Mouse (Mus musculus) ovary, postnatal 10 days (tissue): ENCODE data around the gene Pde4dip.

Experiments
- DNase-seq: peaks from one replicate; pipeline ENCODE4 v3.0.0; 2022; ENCODE audit warnings: low spot score

The Pde4dip gene

DNA sequence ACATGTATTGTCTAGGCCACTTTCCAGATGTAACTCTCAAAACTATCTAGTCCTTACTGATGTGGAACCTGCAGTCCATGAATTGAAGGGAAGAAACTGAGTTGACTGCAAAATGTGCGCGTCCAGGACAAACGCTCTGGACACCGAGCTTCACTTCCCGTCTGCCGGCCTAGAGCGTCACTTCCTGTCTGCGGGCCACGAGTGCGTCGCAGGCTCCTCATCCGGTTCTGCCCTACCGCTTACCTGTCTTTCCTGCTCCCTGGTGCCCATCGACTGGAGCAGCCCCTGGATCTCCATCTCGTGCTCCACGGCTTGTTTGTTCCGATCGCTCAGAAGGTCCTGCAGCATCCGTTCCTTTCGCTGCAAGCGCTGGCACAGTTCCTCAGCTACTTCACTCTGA lies 136.9 kb downstream of the Pde4dip start:
- DNase-seq = no peak

DNA sequence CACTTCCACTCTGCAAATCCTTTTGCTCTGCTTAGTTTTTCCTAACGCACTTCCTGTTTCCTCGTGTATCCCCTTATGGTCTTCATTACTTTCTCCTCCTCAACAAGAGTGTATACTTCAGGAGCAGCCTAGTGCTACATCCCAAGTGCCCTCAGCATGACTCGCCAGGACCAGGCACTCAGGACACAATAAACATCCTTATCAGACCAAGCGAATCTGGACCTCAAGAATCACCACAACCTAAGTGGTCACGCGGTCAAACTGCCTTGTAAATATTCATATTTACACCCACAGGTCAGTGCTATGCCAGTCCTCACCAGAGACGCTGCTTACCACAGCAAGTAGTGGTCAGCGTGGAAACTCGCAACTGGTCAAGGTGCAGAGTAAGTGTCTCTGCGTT lies 139.7 kb downstream of the Pde4dip start:
- DNase-seq = no peak

DNA sequence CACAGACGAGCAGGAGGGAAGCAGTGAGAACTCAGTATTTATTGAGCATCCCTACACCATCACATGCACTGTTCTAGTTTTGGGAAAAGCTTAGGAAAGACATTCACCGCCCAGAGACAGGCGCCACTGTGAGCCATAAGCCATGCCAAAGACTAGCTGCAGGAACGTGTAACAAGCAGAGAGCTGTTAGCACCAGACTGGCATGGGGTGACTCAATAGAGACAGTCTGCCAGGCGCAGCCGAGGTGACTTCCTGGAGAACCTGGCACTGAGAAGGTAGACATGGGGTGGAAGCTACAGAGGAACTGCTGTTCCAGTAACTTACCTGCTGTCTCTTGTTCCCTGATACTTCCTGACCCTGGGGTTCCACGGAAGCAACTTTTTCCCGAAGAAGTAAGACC lies 145.7 kb downstream of the Pde4dip start:
- no peak for DNase-seq

DNA sequence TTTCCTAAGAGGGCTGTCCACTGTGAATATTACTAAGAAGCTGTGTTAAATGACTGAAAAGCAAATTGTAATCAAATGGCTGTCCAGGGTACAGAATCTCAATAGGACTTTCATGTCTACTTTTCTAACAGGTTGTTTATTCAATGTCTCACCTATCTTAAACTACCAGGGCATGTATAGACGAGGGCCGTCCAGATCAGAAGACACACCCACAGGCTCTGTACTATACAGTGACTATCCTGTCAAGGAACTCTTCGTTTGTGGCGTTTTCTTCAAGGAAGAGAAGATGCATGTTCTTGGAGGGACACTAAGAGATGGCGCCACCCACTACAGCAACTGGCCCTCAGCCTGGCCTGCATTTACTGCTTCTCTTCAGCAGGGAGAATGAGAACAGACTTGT lies 152.9 kb downstream of the Pde4dip start:
- DNase-seq = no peak

DNA sequence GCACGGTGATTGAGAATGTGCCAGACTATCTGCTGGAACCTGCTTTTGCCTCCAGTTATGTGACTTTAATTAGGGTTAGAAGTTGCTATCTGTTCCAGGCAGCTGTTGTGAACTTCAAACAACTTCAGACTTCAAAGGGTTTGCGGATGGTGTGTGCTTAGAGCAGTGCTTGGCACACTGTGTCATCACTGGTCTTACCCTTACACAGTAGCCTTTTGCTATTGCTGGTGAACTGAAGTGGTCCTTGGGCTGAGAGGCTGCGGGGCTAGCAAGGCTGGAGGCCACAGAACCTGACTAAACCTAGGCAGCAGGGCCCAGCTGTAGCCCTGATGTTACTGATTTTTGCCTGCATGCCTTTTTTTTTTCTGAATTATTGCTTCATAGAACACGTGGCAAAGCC lies 154.2 kb downstream of the Pde4dip start:
- no peak for DNase-seq

DNA sequence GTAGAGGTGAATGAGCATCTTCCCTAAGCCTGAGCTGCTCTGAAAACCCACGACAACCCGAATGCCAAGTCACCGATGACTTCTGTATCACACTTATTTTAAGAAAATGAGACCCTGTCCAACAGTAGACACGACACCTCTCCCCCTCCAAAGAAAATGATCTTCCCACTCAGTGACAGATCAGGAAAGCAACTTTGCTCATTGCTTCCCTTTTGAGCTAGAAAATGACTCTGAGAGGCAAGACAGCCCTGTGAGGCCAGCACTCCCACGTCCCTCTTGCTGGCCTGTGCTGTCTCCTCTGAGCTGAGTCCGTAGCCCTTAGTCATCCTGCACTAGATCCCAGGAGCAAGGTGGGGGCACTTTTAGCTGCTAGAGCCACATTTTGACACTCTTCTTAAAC lies 155.9 kb downstream of the Pde4dip start:
- DNase-seq = no peak

DNA sequence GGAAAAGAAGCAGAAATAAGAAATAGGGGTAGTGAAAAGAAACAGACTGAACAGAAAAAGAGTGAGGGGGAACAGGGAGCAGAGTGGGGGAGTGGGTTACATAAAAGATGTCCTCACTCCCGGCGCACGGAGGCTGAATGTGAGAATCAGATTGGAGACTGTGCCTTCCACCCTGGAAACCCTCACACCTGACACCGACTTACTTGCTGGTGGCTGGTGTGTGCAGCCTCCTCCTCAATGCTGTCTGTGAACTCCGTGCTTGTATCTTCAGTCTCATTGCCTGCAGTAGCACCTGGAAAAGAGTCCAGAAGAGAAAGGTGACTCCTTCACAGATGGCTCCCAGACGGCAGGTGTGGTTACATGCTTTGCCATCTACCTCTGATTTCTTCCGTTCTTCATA lies 157.9 kb downstream of the Pde4dip start:
- DNase-seq = no peak

DNA sequence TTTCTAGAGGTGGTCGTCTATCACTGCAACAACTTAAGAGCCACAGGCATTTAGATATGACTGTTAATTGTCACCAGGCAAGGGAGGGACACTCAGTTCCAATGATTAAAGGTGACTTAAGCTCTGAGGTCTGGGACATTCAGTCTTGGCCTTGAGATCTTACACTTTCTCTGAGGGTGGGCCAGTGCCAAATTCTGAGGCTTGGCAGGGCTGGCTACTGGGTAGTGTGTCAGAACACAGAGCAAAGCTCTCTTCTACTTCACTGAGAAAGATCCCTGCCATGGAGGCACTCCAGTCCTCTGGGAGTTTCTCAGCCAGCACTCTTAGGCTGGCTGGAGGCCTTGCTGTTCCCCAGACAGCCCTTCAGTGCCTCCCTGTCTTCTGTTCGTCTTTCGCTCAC lies 158.4 kb downstream of the Pde4dip start:
- DNase-seq = no peak

DNA sequence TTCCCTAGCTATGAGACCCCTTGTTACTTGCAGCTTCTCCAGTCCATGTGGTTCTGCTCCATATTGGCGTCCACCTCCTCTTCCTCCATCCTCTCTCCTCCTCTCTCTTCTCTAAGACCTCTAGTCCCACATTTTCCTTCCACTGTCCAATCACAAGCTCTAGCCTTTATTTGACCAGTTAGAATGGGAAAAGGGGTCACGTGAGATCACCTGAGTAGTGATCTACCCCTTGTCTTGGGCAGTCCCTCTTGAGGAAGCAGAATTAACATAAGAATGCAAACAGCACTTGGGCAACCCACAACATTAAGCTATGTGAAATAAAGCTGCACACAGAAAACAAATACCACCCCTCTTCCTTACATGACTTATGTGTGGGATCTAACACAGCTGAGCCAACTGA lies 160.7 kb downstream of the Pde4dip start:
- no peak for DNase-seq

DNA sequence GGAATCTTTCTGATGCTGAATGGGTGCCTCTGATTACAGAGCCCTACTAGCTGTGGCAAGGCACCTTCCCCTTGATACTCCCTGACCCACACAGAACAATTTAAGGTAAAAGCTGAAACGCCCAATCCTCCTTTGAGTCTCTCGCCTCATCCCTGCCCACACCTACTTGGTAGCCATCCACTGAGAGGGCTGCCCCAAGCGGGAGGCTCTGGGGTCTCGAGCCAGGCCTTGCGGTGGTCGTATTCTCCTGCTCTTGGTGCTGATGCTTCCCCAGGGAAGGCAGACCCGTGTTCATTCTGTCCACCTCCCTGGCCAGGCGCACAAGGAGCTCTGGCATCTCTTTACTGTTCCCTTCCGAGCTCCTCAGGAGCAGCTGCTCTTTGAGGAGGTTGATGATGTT lies 169.4 kb downstream of the Pde4dip start:
- DNase-seq = no peak

DNA sequence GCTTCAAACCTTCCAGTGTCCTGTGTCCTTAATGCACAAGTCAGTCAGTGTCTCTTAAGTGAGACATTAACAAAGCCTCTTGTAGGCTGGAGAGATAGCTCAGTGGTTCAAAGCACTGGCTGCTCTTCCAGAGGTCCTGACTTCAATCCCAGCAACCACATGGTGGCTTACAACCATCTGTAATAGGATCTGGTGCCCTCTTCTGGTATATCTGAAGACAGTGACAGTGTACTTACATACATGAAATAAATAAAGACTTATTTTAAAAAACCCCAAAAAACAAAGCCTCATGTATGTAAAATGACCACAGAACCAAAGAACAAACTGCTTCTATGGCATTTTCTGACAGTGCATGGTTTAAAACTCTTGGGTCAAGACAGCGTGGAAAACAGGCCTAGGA lies 172.6 kb downstream of the Pde4dip start:
- no peak for DNase-seq

DNA sequence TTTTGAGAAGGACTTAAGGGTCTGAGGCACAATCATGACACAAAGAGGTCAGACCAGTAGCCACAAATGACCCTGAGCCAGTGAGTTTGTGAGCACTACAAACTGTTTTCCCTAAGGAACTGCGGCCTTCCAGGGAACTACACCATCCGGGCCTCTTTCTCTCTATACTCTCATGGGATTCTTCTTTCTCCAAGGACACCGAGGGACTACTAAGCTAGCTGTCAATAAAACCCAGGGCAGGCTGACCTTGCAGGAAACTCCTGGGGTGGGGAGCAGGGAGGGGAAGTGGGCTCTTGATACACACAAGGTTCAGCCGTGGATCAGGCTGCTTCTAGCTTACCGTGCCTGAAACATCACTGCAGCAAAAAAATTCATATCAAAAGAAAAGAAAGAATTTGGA lies 177.6 kb downstream of the Pde4dip start:
- DNase-seq = no peak

DNA sequence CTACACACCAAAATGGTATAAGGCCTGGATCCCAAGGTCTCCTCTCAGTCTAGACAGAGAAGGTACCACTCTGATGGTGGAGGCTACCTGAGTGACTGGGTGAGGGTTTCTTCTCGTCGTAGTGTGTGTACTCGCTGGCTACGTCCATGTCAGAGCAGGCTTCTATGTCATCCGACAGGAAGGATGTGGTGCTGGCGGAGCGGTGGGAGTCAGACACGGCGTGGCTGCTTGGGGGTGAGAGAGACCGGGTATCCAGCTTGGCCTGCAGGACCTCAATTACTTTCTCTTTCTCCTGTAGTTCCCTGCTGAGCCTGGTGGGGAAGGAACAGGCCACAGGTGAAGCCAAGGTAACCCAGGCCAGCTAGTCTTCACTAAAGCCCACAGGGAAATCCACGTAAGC lies 178.4 kb downstream of the Pde4dip start:
- DNase-seq = no peak

DNA sequence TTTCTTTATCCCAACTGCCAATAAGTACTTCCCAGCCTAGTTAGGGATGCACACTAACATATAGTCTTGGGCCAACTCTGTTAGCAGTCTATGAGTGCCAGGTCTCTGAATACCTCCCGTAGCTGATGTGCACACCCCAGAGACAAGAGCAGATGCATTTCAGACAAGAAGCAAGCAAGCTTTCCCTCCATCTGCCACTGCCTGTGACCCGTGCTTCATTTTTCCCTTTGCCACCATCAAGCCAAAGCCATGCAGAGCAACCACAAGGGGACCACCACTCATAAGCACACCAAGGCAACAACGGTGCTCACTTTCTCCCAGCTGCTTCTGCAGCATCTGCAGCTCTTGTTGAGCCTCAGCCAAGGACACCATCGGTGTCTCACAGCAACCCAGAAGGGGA lies 181.9 kb downstream of the Pde4dip start:
- no peak for DNase-seq

DNA sequence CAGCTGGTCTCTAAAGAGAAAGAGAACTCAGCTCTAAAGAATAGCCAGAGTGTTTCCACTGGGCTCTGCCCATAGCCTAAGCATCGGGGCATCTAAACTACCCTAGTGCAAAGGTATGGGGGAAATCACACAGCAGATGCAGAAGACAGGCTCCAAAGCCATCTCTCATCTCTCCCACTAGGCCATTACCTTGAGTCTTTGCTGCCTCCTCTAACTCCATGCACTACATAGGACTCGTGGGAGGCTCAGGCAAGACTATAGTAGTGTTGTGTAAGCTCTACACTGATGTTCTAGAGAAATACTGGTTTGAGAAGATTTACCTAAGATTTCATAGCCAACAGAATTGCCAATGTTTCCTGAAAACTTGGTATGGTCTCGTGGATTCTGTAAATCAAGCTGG lies 183.0 kb downstream of the Pde4dip start:
- DNase-seq = no peak

DNA sequence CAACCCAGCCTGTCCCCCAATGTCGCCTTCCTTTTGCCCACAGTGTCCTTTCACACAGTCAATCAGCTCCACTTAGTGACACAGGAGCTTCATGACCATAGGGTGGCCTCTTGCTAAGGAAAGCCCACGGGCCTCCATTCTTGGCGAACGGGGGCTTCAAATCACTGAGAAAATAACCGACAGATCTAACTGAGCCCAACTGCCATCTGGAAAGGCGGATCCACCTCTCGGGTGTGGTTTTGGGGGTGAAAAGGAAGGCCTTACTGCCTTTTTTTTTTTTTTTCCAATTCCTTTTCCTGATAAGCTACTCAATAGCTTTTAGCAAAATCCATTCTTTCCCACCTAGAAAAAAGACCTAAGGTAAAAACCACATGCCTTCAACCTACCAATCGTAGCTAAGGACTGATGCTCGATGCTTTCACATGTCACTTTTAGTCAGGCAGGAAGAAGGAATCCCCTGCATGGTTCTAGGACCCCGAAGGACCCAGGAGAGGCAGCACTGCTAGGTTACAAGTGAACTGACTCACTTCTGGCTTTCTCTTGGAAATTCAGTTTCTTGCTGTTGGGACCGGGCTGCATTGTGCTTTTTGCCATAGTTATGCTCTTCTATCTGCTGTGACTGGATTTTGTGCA lies 185.9 kb downstream of the Pde4dip start:
- DNase-seq = no peak

DNA sequence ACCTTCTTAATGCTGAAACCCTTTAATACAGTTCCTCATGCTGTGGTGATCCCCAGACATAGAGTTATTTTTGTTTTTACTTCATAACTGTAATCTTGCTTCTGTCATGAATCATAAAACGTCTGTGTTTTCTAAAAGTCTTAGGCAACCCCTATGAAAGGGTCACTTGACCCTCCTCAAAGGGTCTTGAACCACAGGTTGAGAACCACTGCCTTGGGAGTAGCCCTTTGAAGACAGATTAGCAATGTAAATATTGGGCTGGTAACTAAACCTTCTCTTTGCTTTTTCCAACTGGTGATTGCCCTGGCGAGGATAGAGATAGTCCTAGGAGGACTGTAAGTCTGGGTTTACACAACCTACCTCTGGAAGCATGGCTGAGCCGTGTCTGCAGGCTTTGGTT lies 187.3 kb downstream of the Pde4dip start:
- no peak for DNase-seq

DNA sequence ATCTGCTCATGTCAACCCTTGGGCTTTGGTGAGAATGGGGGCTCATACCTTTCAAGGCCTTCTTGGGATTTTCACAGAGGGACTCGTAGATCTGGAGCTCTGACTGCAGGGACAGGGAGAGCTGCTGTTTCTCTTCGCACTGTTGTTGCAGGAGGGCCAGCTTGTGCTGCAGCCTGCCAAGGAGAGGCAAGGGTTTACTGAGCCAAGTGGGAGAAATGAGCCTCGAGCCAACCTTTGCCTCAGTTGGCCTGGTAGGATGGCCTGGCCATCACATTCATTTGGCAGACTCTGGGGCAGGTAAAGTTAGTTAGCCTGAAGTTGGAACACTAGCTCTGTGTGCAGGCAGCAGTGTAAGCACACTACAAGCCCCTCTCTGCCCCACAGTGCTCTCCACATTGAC lies 189.4 kb downstream of the Pde4dip start:
- no peak for DNase-seq

DNA sequence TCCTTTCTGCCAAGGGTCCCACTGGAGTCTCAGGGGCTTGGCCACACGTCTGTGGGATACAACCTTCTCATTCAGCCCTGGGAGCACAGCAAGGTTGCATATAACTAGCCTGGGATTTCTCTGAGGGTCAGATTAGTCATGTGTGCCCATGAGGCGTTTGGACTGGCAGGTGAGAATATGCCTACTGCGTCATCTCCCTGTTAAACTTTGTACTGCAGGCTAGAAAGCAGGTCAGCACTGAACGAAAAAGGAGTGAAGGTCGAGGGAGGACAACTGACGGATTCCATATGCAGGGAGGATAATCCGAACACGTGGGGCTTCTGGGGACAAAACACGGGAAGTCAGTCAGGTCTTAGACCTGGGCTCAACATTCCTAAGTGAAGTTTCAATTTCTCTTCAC lies 191.2 kb downstream of the Pde4dip start:
- no peak for DNase-seq

DNA sequence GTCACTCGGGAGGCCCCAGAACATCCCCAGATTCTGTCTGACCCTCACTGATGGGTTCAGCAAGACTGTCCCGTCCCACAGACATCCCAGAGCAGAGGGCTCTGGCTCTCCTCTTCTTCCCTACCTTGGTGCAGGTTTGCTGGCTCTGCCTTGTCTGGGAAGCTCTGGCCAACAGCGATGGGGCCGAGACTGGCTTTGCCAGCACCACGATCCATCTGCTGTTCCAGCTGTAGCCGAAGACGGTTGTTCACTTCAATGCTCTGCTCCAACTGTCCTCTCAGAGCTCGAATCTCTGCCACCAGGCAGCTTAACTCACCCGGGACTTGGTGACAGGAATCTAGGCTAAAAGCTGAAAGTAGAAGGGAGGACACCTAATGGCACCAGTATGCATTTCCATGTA lies 191.6 kb downstream of the Pde4dip start:
- DNase-seq = no peak

DNA sequence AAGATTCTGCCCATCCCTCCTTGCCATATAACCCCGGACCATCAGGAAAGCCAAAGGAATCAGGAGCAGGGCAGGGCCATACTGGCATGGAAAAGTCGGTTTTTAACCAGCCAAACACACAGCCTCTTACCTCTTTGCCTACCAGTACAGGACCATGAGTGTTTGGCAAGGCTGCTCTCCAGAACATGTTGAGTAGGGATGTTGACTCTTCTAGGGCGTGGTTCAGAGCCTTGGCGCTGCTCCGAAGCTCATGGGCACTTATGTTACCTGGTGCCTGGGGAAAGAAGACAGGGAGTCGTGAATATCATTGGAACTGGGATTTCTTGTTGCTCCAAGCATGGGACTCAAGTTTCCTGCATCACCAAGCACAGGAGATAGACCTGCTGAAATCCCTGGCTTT lies 194.7 kb downstream of the Pde4dip start:
- no peak for DNase-seq

DNA sequence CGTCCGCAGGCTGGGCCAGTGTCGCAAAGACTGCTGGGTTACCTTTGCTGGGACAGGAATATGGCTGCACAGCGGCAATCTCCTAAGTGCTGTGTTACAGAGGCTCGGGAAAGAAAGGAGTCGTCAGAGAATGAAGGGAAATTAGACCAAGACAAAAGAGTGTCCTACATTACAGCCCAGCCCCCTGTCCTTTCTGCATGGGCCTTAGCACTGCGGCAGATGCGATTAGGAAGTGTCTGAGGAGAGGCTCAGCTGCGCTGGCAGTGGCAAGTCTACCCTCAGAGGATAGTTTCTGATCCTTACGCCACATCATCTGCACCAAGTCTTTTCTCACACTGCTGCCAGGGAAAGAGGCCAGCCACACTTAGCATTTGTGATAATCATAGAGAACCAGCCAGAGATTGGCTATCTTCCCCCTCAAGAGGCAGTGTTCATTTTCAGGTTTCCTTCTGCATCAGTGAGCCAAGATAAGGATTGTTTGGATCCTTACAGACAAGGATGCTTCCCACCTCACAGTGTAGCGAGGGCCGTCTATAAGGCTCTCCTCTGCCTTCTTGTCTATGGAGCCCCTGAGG lies 197.0 kb downstream of the Pde4dip start:
- no peak for DNase-seq

DNA sequence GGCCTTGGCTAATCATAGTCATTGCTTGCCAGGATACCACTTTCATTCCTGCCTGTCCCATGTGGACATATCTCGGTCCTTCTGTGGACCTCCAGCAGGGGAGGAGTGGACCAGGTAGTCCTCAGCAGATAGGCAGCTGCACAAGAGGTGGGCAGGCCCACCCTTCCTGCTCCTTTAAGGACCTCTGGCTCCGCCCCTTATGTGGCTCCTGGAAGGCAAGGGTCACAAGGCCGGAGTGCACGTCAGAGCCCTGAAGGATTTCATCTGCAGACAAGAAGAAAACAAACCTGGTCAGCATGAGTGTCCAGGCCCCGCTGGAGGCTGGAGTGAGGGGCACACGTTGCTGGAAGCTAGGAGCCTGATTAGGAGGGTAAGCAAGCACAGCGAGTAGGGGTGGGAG lies 197.9 kb downstream of the Pde4dip start:
- no peak for DNase-seq

DNA sequence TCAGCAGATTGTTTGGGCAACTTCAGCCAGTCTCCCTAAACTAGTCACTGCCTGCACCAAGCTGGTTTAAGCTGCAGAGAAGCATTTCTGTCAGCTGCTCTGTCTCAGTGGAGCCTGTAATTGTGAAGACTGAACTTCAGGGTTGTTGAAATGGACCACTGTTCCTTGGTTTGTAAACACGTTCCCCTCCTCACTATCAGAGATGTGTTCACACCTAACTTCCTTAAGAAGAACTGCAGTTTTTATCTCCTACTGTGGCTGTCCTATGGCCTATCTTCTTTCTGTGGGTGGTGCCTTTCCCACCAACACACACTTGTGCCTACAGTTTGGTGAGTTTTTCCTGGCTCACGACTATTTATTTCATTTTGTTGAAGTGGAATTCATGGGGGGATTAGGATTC lies 199.2 kb downstream of the Pde4dip start:
- DNase-seq = no peak
